ENCODE assay signal across 7 mouse cellular contexts in the genomic region with DNA sequence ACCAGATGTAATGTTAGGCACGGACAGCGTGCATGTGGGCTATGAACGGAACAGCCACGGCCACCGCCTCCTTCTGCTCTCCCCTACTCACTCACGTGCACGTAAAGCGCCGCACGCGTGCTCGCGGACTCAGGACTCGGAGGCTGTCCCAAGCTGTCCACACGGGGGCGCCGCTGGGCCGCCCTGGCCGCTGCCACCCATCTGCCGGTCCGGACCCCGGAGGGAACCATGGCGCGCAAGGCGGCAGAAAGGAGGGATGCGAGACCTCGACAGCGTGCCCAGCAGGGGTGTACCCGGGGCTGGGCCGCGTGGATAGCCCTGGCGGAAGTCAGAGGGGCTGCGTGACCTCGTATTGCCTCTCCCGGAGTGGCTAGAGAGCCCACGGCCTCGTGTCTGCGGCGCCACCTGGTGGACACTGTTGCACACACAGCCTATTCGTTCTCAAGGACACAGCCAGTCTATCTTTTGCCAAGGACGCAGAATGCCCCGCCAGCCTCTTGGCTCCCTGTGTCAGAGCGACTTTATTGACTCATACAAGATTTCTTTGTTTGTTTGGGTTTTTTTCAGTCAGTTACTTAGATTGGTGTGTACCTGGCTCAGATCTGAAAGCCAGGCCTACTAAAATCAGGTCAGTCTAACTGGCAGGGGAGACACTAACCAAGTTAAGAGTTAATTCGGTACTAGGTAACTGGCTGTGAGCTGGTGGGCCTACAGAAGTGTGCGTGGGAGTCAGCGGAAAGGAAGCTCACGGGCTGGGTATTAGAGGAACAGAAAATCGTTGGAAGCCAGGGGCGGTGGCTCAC. TPM values are rescaled to one million over a fixed set of nuclear protein-coding genes. Genes with fewer than 3 reads are reported as not detected.
DNase-seq lines count a peak whose midpoint lies in the region; ATAC-seq and TF ChIP-seq lines count a peak whose summit lies in the region.

A gene (minus strand): TSS at position 368 of the 803 bp plus-strand sequence.

- peak within 1 kb of the TSS; percentile 61 for H3K9ac ChIP-seq in embryonic facial prominence, embryonic 12.5 days
- H3K9ac ChIP-seq in heart, adult 2 months (ENCODE audit: low read depth, low read length), result peak within 1 kb of the TSS; percentile 89
- peak within 1 kb of the TSS; percentile 67 for H3K9ac ChIP-seq in limb, embryonic 13.5 days
- H3K9ac ChIP-seq in midbrain, embryonic 16.5 days (ENCODE audit: low read depth, low read length), result peak within 1 kb of the TSS; percentile 80

- peak within 1 kb of the TSS; percentile 92 for H3K4me2 ChIP-seq in embryonic facial prominence, embryonic 12.5 days (replicated peaks)
- H3K4me2 ChIP-seq in limb, embryonic 13.5 days (replicated peaks), result peak within 1 kb of the TSS; percentile 93
- peak within 1 kb of the TSS; percentile 93 for H3K4me2 ChIP-seq in midbrain, embryonic 16.5 days (ENCODE audit: low read length)

- WGBS in embryonic facial prominence, embryonic 12.5 days, result 4% methylated on average over 49 of the region's 49 CpGs
- 3% methylated on average over 49 of the region's 49 CpGs for WGBS in heart, adult 2 months
- WGBS in limb, embryonic 13.5 days, result 4% methylated on average over 49 of the region's 49 CpGs
- 4% methylated on average over 49 of the region's 49 CpGs for WGBS in midbrain, embryonic 16.5 days

- no peaks in the 10 kb centered on the region for H3K27me3 ChIP-seq in embryonic facial prominence, embryonic 12.5 days
- no peaks in the 10 kb centered on the region for H3K27me3 ChIP-seq in heart, adult 2 months (ENCODE audit: control insufficient read depth, insufficient read depth, low read length)
- no peaks in the 10 kb centered on the region for H3K27me3 ChIP-seq in limb, embryonic 13.5 days
- H3K27me3 ChIP-seq in midbrain, embryonic 16.5 days (ENCODE audit: control insufficient read depth, insufficient read depth, low read depth, low read length), result no peaks in the 10 kb centered on the region

- TF ChIP-seq CTCF in heart, adult 2 months (IDR thresholded peaks at IDR 0.05), result no peak

- H3K4me1 ChIP-seq in embryonic facial prominence, embryonic 12.5 days, result peaks cover 17% of the 10 kb centered on the region; the same call in 1 of the 2 replicates
- peaks cover 5% of the 10 kb centered on the region; the same call in 1 of the 2 replicates for H3K4me1 ChIP-seq in heart, adult 2 months (ENCODE audit: control insufficient read depth, insufficient read depth, low read length)
- peaks cover 27% of the 10 kb centered on the region for H3K4me1 ChIP-seq in limb, embryonic 13.5 days
- peaks cover 15% of the 10 kb centered on the region for H3K4me1 ChIP-seq in midbrain, embryonic 16.5 days (ENCODE audit: control insufficient read depth, insufficient read depth, low read length)

- intact Hi-C loops in heart, adult 2 months (cut with DNase I), result loop anchor here (5.0 kb wide), 3 partner anchors 168 to 222 kb away; a partner anchor contains a TSS

- no peaks in the 10 kb centered on the region for H3K79me2 ChIP-seq in heart, adult 2 months (replicated peaks; ENCODE audit: control insufficient read depth, insufficient read depth, low read length)

- DNase-seq in adrenal gland, postnatal 25 days, result peak; percentile 95
- peak; percentile 95 to 96 for DNase-seq in heart, adult 2 months
- peak; percentile 92 to 96 for DNase-seq in kidney, adult 8-10 months
- DNase-seq in spleen, postnatal 10 days (ENCODE audit: low spot score in 2 of 2), result peak; percentile 95 to 96

- H3K9me3 ChIP-seq in embryonic facial prominence, embryonic 12.5 days, result 0 out of 2 replicates have a peak, but pooled peaks cover 4% of the 10 kb centered on the region
- H3K9me3 ChIP-seq in limb, embryonic 13.5 days, result no peaks in the 10 kb centered on the region
- H3K9me3 ChIP-seq in midbrain, embryonic 16.5 days (replicated peaks; ENCODE audit: control insufficient read depth, low read length, poor library complexity, severe bottlenecking), result no peaks in the 10 kb centered on the region

- peak within 1 kb of the TSS; percentile 87 for H3K27ac ChIP-seq in embryonic facial prominence, embryonic 12.5 days
- H3K27ac ChIP-seq in heart, adult 2 months, result peak within 1 kb of the TSS; percentile 96
- peak within 1 kb of the TSS; percentile 73; the same call in 1 of the 2 replicates for H3K27ac ChIP-seq in limb, embryonic 13.5 days
- H3K27ac ChIP-seq in midbrain, embryonic 16.5 days (ENCODE audit: low read length), result peak within 1 kb of the TSS; percentile 90

- peak; percentile 65 for TF ChIP-seq POLR2A in heart, adult 2 months (IDR thresholded peaks at IDR 0.05; ENCODE audit: insufficient read depth, low read depth, low read length)

- H3K36me3 ChIP-seq in embryonic facial prominence, embryonic 12.5 days, result no peaks in the 10 kb centered on the region
- H3K36me3 ChIP-seq in heart, adult 2 months (ENCODE audit: control insufficient read depth, insufficient read depth, low read length), result no peaks in the 10 kb centered on the region
- H3K36me3 ChIP-seq in limb, embryonic 13.5 days, result peaks cover 5% of the 10 kb centered on the region; the same call in 1 of the 2 replicates
- no peaks in the 10 kb centered on the region for H3K36me3 ChIP-seq in midbrain, embryonic 16.5 days (ENCODE audit: control insufficient read depth, insufficient read depth, low read length)

- peak within 1 kb of the TSS; percentile 62 for H3K4me3 ChIP-seq in embryonic facial prominence, embryonic 12.5 days
- peak within 1 kb of the TSS; percentile 73 for H3K4me3 ChIP-seq in heart, adult 2 months
- H3K4me3 ChIP-seq in limb, embryonic 13.5 days, result peak within 1 kb of the TSS; percentile 55
- H3K4me3 ChIP-seq in midbrain, embryonic 16.5 days (ENCODE audit: low read depth, low read length), result peak within 1 kb of the TSS; percentile 66

- TF ChIP-seq EP300 in heart, adult 2 months (IDR thresholded peaks at IDR 0.05; ENCODE audit: insufficient read depth, low read depth, low read length), result peak; percentile 80

- ATAC-seq in embryonic facial prominence, embryonic 12.5 days (ENCODE audit: insufficient number of reproducible peaks, insufficient read depth, low FRiP score, low TSS enrichment), result peak; percentile 73
- ATAC-seq in limb, embryonic 13.5 days (ENCODE audit: low FRiP score, low read depth), result peak; percentile 89
- peak; percentile 94 for ATAC-seq in midbrain, embryonic 16.5 days

RNA-seq across cellular contexts. Expression of the gene that starts here (rescaled TPM):
- 13.1 and 18.3 TPM in 2 replicates for total RNA-seq in adrenal gland, postnatal 25 days (2021)
- polyA plus RNA-seq in embryonic facial prominence, embryonic 12.5 days (2016; fragmentation: Nextera tagmentation; extraction: Ambion mirVana), result 5.0 and 5.7 TPM in 2 replicates
- total RNA-seq in heart, adult 2 months (2021), result 10 to 100 TPM in 1 of 2 experiments, 1 to 10 TPM in 1; 9.3 to 12.6 TPM
- polyA plus RNA-seq in heart, adult 2 months (2012; rRNA removed), result 13.7 and 14.1 TPM in 2 replicates
- polyA plus RNA-seq in limb, embryonic 13.5 days (2015; fragmentation: Nextera tagmentation; extraction: Ambion mirVana), result 4.8 and 6.4 TPM in 2 replicates
- polyA plus RNA-seq in midbrain, embryonic 16.5 days (2015; fragmentation: Nextera tagmentation; extraction: Ambion mirVana), result 9.4 and 11.4 TPM in 2 replicates

Comparison
In these comparisons a context has a peak if more than half of its experiments do, and no peak if none do; other contexts are left out.
1. Peak in every context shown above with its lines: DNase-seq, ATAC-seq, H3K4me3 ChIP-seq and H3K27ac ChIP-seq.